Mouse (Mus musculus) cerebellum, adult (tissue): ENCODE results near the gene Srcin1.
A peak's percentile ranks its signal among the peaks of the same experiment; 100 is the strongest.

Experiments
- ATAC-seq: cut with Nextera tagmentation; 2 replicates; pipeline ENCODE4 v1.9.2; 2017; ENCODE audit warnings: mild to moderate bottlenecking, moderate library complexity, mixed read lengths; ENCODE audit not compliant: insufficient number of reproducible peaks, low FRiP score, low TSS enrichment

Srcin1 gene

DNA sequence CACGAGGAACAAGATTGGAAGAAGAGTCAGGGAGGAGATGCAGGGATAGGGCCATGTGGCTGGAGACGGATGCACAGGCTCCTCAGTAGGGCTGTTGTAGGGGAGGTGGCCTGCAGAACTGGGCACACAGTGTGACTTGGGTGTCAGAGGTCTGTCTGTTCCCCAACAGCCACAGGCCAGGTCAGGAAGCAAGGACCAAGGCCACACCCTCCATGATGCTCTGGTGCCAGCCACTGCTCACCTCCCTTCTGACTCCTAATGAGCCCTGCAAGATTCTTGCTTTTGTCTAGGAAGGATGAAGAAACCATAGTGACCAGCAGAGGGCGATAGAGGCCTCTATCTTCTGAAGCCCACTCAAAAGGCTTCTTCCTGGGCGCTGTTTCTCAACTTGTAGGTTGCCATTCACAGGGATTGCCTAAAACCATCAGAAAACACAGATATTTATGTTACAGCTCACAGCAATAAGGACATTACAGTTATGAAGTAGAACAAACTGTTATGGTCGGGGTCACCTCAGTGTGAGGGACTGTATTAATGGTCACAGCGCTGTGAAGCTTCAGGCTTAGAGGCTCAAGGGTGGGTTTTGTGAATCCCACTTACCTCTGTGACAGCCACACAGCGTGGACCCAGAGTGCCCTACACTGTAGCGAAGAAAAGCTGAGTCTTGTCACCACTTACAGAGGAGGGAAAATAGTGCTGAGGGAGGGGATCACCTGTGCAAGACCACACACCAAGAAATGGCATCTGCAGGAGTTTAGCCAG, 99.5 kb downstream of the Srcin1 start:
- no peak for ATAC-seq

DNA sequence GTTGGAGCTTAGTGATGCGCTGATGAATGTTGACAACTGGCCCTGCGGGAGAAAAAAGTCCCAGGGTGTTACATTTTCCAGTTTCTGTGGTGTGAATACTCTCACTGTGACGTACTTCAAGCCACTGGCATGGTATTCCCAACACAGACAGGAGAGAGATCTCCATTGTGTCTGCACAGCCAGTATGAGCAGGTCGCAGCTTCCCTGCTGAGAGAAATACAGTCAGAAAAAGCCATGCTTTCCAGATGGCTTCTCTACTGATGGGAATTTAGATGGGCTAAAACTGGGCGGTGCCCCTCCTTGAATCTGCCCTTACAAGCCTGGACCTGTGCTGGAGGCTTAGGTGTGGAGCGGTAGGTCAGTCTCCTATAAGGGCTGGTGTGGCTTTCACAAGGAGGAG, 104.7 kb downstream of the Srcin1 start:
- no peak for ATAC-seq

DNA sequence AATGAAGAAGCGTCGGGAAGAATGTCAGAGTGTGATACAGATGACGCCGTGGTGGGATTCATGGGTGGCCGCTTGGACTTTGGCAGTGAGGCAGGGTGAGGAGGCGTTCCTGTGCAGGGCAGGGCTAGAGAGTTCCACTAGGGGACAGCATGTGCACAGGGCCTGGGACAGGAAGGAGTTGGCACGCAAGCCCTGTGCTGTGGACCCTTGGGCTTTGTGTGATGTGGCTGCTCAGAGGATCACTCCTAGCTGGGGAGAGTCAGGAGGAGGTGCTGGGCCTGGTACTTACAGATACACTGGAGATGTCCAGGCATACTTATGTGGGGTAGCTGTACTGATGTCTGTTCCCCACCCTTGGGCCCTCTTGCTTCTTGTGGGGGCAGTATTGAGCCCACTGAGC, 106.2 kb downstream of the Srcin1 start:
- no peak for ATAC-seq

- peak; percentile 27; the same call in 1 of the 2 replicates for ATAC-seq
These were observed 107.2 kb downstream of the Srcin1 start for GRCm38 (mm10) chr11:97468639-97469287.

DNA sequence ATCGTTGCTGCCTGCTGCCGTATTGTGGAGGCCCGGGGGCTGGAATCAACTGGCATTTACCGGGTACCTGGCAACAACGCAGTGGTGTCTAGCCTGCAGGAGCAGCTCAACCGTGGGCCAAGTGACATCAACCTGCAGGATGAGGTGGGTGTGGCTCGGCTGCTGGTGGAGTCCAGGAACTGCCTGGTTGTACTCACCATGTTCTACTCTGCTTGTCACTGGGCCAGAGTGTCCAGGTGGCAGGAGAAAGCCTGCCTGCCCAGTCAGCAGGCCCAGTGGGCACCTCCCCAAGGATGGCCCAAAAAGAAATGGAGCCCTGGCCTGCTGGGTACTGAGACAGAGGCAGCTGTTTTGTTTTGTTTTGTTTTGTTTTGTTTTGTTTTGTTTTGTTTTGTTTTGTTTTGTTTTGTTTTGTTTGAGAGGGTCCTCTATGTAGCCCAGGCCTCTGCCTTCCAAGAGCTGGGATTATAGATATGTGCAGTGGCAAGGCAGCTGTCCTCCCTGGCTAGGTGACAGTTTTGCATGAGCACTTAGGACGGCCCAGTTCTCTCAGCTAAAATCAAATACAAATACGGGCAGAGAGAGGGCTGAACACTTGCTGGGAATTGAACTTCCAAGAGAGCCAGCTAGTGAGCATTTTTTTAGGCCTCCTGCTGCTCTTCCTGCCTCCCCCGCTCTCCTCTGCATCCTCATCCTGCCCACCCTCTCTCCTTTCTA, 109.4 kb downstream of the Srcin1 start:
- peak; percentile 76; the same call in 1 of the 2 replicates for ATAC-seq

- no peak for ATAC-seq
These were observed 110.0 kb downstream of the Srcin1 start for GRCm38 (mm10) chr11:97465957-97466356.

GRCm38 (mm10) chr11:97463991-97464390, 112.0 kb downstream of the Srcin1 start:
- ATAC-seq, result no peak

- no peak for ATAC-seq
These were observed 112.8 kb downstream of the Srcin1 start for GRCm38 (mm10) chr11:97463166-97463565.

GRCm38 (mm10) chr11:97462538-97462937, 113.4 kb downstream of the Srcin1 start:
- no peak for ATAC-seq

GRCm38 (mm10) chr11:97461307-97461820, 114.6 kb downstream of the Srcin1 start:
- no peak for ATAC-seq
